Mouse (Mus musculus): ENCODE results near the gene Ccdc24.

DNA sequence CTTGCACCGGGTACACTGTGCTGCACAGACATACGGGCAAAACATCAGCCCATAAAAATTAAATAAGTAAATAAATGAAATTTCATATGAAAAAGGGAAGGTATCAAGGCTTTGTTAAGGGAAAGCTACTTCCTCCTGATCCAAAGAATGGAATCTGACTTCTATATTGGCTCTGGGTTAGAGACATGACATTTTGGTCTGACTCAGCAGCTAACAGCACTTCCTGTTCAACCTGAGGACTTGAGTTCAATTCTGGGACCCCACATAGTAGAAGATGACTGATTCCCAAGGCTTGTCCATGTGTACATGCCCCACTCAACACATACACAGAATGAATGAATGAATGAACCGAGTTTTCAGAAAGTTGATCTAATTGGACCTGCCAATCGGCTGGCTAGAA lies 45.5 kb upstream of the Ccdc24 start:
- TF ChIP-seq CTCF (IDR thresholded peaks at IDR 0.05; ENCODE audit: control insufficient read depth, insufficient read depth, insufficient replicate concordance, low read depth, low read length), result no peak
- no peak for TF ChIP-seq POLR2A (IDR thresholded peaks at IDR 0.05; ENCODE audit: control insufficient read depth, low read depth, low read length)
